Mouse (Mus musculus): ENCODE measurements around the gene Nans.

Nans gene

DNA sequence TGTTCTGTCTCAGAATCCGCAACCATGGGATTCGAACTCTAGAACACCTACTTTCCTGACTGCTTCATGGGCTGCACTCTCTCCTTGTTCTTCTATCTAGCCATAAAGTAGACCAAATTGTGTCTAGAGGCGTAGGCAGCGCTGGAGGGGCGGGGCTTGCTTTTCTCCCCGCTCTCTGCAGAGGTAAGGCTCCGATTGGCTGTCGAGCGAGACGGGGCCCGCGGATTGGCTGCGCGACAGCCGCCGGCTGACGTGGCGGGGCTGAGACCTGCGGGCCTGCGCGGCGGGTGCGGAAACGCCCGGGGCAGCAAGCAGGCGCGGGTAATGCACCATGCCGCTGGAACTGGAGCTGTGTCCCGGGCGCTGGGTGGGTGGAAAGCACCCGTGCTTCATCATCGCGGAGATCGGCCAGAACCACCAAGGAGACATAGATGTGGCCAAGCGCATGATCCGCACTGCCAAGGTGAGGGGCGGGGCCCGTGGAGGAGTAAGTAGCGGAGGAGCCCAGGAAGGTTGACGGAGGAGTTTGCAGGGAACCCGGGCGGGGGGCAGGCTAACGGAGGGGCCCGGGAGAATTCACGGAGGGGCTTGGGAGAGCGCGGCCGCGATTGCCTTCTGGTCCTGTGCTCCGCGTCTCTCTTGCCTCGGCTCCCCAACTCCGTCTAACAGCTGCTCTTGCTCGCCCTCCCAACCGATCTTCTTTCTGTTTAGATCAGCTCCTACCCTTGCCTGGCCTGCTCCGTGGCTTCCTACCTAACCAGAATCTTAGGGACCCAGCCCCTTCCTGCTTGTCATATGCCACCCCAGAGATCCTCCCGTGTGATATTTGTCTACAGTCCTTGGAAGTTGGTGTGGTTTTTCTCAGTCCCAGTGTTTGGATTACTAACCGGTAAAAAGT is at the start of gene Nans:
TSS of gene Nans (plus strand) at position 221 of the 898 bp plus-strand sequence.
- peak; percentile 97 for DNase-seq

DNA sequence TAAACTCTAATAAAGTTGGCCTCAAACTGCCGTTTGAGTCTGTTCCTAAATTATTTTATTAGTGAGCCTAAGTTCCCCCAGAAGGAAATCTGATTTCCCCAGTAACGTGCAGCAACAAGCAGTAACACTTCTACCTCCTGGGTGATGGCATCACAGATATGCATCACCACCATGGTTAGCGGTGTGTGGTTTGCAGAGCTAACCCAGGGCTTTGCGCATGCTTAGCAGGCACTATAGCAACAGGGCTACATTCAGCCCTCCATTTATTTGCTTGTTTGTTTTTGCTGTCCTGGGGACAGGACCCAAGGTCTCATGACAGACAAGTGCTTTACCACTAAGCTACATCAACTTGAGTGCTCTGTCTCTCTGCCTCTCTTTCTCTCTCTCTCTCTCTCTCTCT is 46.5 kb upstream of the Nans start:
- no peak for DNase-seq

DNA sequence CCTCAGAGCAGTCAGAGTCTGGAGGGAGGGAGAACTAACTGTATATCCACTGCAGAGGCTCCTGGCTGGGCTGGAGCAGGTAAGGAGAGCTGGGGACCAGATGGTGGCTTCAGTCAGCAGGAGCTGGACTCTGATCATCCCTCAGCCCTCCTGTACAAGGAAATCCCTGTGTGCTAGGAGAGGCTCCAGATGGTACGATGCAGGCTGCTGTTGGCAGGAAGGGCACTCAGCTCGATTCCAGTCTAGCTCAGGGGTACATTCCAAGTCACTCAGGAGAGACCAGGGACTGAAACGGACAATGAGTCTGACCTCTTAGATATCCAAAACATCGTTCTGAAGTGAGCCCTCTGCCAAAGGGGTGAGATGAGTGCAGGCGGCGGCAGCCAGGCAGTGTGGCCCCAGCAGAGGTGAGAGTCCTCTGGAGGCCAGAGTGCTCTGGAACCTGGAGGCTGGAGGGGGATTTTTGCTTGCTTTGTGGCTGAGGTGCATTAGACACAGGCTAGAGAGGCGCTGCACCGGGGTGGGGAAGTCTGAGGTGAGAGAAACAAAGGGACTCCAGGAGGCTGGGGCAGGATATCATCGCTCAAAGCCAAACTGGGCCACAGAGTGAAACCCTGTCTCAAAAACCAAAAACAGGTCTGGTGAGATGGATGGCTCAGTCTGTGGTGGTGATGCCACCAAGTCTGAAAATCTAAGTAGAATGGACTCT is 43.7 kb upstream of the Nans start:
- DNase-seq, result no peak

DNA sequence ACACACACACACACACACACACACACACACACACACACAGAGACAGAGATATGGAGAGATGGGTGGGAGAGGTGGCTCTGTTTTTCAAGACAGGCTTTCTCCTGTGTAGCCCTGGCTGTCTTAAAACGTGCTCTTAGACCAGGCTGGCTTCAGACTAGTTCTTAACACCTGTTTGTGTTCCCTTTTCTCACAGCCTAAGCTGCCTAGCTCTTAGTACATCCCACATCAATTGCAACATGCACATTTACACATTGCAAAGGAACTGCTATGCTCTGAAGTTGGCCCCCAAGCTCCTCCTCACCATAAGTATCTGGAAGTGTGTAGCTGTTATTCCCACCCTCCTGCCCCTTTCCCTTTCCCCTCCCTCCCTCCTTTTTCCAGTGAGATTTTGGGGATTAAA is 41.6 kb upstream of the Nans start:
- DNase-seq, result no peak

DNA sequence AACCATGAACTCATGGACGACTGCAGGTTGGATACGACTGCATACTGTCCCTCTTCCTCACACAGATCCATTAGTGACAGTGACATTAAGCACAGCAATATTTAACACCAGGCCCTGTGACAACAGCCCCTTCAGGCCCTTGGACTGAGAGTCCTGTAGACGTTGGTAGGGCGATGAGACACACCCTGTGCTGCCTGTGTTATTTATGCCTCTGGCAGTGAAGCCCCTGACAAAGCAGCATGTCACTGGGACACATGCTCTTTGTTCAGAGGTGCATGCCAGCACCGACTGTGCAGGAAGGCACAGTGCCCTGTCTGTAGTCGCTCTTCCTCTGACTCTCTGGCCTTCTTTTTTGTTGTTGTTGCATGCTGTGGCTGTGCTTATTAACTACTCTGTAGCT is 40.2 kb upstream of the Nans start:
- DNase-seq, result no peak

DNA sequence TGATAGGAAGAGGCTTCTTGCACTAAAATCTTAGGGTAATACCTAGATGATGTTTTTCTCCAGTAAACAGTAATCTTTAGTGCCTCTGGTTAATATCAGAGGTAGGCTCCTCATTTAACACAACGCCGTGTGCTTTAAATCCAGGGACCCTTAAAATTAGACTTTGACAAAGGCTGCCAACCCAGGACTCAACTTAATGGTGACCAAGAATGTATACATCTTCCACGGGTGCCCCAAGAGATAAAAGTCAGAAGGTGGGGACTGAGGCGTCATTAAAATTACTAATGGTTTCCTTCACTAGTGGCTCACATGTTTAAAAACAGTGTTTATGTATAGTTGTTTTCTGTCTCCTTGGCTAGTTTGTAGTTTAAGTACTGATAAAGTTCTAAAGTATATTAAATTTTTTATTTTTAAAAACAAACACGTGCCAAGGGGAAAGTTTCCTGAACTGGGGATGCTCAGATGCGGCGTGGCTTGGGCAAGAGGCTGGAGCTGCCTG is 39.0 kb upstream of the Nans start:
- DNase-seq, result no peak

DNA sequence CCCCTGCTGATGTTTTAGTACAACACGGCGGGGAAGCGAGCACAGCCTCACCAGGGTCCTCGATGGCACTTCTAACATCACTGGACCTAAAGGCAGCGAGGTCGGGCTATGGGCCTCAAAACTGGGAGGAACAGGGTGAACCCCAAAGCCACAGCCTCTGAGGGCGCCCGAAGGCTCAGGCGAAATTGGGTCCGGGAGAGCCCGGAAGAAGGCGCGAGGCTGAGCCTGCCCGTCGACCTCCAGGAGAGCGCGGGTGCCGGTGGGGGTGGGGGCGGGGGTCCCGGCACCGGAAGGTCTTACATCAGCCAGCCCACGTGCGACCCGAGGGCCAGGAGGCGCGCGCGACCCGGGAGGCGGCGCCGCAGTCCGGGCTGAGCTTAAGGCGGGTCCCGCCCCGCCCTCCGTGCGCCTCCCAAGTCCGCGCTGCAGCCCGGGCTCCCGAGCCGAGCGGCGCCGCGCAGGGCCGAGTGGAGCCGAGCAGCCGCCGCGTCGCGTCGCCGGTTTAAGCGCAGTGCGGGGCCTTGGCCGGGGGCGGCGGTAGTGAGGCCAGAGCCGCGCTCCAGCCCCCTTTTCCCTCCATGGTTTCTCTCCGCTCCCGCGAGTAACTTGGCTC is 38.4 kb upstream of the Nans start, which contains the start of gene Anp32b:
TSS of gene Anp32b (plus strand) at position 384 of the 613 bp plus-strand sequence.
- peak; percentile 94 for DNase-seq

DNA sequence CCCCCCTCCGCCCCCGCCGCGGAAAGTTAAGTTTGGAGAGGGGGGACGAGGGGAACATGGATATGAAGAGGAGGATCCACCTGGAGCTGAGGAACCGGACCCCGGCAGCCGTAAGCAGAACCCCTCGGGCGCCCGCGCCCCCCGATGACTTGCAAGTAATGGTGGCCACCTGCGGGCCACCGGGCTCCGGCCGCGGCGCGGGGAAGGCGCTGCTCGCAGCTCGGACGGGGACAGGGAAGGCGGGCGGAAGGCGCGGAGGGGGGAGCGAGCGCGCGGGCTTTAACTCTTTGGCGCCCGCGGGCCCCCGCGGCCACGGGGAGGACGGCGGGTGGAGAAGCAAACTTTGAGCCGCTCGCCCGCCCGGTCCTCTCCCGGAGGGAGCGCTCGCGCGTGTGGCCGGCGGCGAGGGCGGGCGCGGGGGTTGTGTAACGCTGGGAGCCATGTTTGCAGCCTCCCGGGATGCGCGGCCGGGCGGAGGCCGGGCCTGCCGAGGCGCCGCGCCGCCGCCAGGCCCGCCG is 37.7 kb upstream of the Nans start:
- peak; percentile 75 for DNase-seq

DNA sequence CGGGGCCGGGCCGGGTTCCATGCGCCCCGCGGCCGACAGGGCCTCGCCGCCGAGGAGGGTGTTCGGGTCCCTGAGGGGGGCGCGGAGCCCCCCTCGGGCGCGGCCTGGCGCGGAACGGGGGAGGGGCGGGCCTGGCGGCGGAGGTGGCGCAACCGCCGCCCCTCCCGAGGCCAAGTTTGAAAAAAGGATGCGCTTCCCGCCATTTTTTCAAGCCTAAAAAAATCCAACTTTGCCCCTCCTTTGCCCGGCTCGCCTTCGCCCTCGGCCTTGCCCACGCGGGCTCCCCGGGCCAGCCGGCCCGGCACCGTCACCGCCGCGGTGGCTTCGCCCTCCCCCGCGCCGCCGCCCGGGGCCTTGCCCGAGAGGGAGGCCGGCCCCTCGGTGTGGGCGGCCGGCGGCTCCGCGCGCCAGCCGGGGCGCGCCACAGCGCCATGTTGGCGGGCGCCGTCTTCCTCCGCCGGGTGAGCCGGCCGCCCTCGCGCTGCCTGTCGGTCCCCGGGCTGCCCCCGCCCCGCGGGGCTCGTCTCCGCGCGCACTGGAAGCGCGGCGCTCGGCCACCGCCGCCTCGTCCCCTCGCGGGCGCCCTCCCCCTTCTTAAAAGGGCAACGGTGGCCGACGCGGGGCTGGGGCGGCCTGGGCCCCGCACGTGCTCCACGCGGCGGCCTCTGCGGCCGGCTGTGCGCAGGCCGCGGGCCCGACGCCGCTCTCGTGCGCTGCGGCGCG is 37.1 kb upstream of the Nans start:
- peak; percentile 81 for DNase-seq

DNA sequence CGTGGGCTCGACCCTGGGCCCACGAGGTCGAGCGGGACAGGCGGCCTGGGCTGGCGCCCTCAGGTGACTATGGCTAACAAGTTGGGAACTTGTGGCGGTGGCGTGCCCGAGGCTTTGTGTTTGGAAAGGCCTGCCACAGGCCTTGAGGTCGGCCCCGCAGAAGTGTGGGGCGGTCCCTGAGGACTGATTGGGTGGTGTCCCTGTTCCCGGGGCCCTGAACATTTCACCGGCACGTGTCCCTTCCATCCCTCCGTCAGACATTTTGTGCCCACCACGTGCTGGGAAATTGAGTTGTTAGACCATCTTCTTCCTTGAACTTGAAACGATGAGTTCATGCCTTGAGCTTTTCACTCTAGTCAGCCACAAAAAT is 36.6 kb upstream of the Nans start:
- peak; percentile 72 for DNase-seq

DNA sequence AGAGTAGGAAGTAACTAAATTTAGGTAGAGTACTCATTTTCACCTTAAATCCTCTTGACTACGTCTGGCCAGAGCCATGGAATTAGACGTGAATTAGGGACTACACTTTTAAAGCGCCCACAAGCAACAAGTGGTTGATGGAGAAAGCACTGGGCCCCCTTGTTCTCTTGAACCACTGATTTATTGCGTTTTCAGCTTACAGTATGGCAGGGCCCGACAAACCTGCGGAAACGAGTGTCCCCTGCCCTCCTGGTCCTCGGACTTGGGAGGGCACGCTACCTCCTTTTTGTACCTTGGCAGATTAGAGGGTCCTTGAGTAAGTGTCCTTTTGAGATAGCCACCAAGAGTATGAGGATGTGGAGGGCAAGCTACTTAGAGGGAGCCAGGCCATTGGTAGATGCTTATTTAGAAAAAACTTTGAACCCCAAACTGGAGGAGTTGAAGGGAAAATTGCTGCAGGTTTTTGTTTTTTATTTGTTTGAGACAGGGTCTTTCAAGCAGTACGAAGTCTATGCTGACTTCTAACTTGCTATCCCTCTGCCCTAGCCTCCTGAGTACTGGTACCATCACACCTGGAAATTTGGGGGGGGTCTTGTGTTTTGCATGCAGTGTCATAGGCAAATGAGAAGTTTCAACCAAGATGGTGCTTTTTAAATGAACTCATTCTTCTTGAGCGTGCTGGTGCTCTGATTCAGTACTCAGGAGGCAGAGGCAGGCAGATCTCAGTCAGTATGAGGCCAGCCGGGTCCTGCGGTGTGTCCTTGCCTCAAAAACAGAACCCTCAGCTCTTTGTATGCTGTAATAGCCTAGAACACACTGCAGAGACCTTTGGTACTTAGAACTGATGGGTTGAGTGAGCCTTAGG is 36.0 kb upstream of the Nans start:
- no peak for DNase-seq

DNA sequence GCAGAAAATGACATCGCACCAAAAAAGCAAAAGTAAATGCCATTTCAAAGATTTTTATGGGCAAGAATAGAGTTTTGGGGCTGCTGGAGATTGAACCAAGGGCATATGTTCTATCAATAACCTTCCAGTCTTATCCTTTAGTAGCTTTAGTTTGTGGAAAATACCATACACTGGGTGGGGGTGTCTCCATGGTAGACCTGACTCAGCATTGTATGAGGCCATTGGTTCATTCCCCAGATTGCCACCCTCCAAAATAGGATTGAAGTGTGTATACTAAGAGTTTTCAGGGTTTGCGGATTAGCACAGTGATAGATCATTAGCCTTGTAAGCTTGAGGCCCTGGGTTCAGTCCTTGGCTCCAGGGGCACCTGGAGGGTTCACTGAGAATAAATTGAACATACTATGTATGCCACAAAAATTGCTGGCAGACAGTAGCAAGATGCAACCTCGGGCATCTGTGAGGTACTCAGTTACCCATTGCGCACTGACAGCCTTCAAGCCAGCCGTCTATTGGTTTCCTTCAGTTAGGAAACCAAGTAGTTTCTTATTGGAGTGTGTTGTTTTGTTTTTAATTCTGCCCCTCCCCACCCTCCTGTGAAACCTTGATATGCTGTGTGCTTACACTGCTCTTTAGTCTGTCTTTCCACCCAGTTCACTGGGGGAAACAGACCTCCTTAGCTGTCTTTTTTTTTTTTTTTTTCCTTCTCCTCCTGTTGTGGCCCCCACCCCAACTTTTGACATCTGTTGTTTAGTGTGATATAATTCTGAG is 34.8 kb upstream of the Nans start:
- no peak for DNase-seq

DNA sequence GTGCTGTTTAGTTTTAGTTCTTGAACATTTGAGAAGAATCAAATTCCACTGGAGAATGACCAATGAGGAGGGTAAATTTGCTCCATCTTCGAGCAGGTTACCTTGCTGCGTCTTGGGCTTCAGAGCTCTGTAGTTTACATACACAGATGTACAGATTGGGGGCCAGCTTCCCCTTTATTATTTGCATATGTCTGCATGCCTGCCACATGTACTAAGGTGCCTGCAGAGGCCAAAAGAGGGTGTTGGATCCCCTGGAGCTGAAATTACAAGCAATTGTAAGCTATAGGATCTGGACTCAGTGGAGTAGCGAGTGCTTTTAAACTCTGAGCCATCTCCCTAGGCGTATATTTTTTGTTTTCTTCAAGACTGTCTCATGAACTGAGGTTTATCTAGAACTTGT is 32.3 kb upstream of the Nans start:
- no peak for DNase-seq

DNA sequence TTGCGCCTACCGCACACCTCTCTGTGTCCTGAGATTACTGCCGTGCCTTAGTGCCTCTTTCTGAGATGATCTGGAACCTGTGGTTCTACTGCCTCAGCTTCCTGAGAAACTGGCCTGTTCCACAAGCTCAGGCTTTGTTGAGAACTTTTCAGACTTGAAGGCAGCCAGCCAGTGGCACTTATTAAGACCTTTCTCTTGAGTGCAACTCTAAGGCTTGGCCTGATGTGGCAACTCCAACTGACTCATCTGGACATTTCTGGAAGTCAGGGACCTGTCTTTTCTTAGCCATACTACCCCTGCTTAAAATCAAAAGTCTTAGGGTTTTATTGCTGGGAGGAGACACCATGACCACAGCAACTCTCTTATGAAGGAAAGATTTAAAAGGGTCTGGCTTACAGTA is 31.9 kb upstream of the Nans start:
- DNase-seq, result no peak

DNA sequence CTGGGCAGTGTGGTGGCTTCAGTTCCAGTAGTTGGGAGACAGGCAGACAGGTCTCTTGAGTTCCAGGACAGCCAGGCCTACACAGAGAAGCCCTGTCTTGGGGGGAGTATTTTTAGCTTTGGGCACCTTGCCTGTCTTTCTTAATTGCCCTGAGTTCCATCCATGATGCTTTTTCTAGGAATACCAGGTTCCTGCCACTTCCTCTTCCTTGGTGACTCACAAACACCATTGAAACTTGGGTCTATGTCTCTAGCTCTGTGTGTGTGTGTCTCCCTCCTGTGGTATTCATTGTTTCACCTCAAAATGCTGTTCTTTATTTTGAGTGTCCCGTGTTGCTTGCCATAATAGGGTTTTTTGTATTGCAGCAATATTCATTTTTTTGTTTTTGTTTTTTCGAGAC is 30.6 kb upstream of the Nans start:
- no peak for DNase-seq

DNA sequence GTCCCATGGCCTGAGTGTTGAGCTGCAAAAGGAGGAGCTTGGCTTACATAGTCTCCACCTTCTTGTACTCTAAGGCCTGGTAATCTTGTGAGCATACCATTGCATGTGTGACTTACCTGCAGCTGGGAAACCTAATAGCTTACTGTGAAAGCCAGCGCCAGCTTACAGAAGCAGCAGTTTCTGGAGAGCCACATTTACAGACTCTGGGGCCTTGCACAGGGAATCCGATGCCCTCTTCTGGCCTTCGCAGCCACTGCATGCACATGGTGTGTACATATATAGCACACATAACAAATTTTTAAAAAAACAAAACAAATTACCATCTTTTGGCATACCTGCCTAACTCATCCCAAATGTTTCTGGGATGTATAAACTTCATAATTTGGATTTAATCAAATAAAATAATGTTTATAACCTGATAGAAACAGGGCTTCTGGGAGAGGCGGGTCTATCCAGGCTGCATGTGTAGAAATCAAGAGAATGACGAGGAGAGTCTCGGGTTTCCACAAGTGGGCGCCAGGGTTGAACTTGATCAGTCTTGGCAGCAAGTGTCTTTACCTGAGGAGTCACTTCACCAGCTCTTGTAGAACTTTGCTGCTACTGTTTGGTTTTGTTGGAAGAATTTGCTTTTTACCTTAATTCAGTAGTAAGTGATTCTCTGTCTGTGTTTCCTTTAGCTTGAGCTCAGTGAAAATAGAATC is 25.8 kb upstream of the Nans start:
- peak; percentile 59 for DNase-seq

DNA sequence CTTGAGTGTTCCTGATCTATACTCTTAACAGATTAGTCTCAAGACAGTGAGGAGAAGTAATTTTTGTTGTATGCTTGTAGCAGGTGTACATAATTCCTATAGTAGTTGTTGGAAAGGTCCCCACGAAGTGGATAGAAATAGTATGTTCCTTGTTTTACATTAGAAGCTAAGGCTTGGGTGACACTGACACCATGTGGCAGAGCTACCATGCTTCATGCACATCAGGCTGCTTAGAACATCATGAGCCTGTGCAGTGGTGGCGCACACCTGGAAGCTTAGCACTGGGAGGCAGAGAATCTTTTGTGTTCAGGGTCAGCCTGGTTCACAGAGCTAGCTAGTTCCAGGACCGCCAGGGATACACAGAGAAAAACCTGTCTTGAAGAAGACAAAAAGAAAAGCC is 23.3 kb upstream of the Nans start:
- no peak for DNase-seq

DNA sequence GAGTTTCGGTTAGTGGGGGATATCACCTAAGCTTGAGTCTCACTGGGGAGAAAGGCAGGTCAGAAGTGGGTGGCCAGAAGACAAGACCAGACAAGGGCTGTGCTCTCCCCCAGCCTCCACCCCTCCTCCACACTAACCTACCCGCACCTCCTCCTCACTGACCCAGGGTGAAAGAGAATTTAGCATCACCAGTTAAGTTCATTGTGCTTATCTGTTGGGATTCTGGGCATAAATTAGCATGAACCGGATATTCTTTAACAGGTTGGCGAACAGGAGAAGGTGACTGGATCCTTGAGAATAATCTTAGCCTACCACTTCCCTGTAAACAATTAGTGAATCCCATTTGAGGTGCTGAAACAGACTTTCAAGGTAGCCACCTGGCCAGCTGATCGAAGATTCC is 13.9 kb upstream of the Nans start:
- DNase-seq, result no peak

DNA sequence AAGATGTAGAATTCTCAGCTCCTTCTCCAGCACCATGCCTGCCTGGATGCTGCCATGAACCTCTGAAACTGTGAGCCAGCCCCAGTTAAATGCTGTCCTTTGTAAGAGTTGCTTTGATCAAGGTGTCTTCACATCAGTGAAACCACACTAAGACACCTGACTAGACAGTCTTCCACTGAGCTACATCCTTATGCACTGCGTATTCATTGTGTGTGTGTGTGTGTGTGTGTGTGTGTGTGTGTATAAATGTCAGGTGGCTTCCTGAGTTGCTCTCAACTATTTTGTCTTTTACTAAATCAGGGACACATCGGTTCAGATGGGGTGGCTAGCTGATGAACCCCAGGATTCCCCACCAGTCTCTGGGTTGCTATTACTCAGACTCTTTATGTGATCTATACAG is 10.0 kb upstream of the Nans start:
- DNase-seq, result no peak

DNA sequence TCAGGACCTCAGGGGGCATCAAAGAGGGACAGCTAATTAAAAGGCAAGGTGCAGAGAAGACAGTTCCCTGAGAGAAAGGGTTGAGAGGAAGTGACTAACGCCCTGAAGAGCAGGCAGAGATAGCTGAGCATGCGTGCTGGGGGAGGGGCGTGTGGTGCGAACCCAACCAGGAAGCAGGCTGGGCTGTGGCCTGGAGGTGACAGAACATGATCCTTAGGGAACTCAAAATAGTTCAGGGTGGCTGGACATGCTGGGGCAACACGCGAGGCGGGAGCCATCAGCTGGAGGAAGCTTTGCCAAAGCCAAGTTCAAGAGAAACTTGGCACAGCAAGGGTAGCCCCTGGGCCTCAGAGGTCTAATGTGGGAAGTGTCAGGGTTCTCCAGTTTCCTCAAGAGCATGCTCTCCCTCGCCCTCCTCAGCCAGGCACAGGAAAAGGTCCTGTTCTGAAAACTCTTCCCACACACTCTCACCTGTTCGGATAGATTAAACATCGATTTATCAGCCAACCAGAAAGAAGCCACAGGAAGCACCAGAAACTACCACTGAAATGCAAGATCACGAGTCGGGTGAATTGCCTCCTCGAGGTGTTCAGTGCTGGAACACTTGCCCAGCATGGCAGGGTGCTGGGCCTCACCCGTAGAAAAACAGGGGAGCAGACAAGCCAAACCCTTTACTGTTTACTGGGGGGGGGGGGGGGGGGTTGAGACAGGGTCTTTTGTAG is 3.2 kb upstream of the Nans start:
- DNase-seq, result peak; percentile 91
